Mouse (Mus musculus): ENCODE measurements at regions not wholly inside any gene's neighbourhood (a gene's known extent, or its start where the extent isn't known, plus 50 kb on each side); places are given as distances from the start of the nearest gene placed in this dataset.

- Histone ChIP-seq H3K27ac (ENCODE audit: insufficient read depth, low read length) (no peak overlapping the region), H3K27me3 (ENCODE audit: control insufficient read depth, insufficient read depth, low read length, poor library complexity, severe bottlenecking) (no peaks in the 10 kb centered on the region), H3K4me1 (ENCODE audit: control insufficient read depth, insufficient read depth, low read length) (peaks cover 7% of the 10 kb centered on the region), H3K9ac (ENCODE audit: low read depth, poor library complexity, severe bottlenecking) (no peak overlapping the region), H3K36me3 (ENCODE audit: control insufficient read depth, insufficient read depth, low read length, poor library complexity, severe bottlenecking) (no peaks in the 10 kb centered on the region), H3K4me3 (ENCODE audit: low read depth, low read length) (no peak overlapping the region), H3K9me3 (replicated peaks; ENCODE audit: control insufficient read depth, insufficient read depth, low read length, poor library complexity, severe bottlenecking) (no peaks in the 10 kb centered on the region)
- TF ChIP-seq EP300 (IDR thresholded peaks at IDR 0.05; ENCODE audit: insufficient read depth, low read depth, low read length) (no peak), CTCF (IDR thresholded peaks at IDR 0.05; ENCODE audit: low read depth, low read length) (no peak), POLR2A (IDR thresholded peaks at IDR 0.05; ENCODE audit: insufficient read depth, low read length) (no peak)
Observed at GRCm38 (mm10) chr8:126827681-126828383, 117.8 kb downstream of the Tomm20 start.

GRCm38 (mm10) chr8:126826328-126827285 is 119.0 kb downstream of the Tomm20 start:
- Histone ChIP-seq H3K9me3 (replicated peaks; ENCODE audit: control insufficient read depth, insufficient read depth, low read length, poor library complexity, severe bottlenecking) (no peaks in the 10 kb centered on the region), H3K36me3 (ENCODE audit: control insufficient read depth, insufficient read depth, low read length, poor library complexity, severe bottlenecking) (no peaks in the 10 kb centered on the region), H3K4me1 (ENCODE audit: control insufficient read depth, insufficient read depth, low read length) (peaks cover 5% of the 10 kb centered on the region), H3K4me3 (ENCODE audit: low read depth, low read length) (peak overlapping the region; percentile 11; the same call in 1 of the 2 replicates), H3K27me3 (ENCODE audit: control insufficient read depth, insufficient read depth, low read length, poor library complexity, severe bottlenecking) (no peaks in the 10 kb centered on the region), H3K9ac (ENCODE audit: low read depth, poor library complexity, severe bottlenecking) (peak overlapping the region; percentile 46), H3K27ac (ENCODE audit: insufficient read depth, low read length) (peak overlapping the region; percentile 68)
- no peak for TF ChIP-seq CTCF (IDR thresholded peaks at IDR 0.05; ENCODE audit: low read depth, low read length)
- peak; percentile 82 for TF ChIP-seq EP300 (IDR thresholded peaks at IDR 0.05; ENCODE audit: insufficient read depth, low read depth, low read length)

GRCm38 (mm10) chr8:126825877-126826276 is 119.8 kb downstream of the Tomm20 start:
- Histone ChIP-seq H3K27ac (ENCODE audit: insufficient read depth, low read length) (peak overlapping the region; percentile 68), H3K4me3 (ENCODE audit: low read depth, low read length) (peak overlapping the region; percentile 10; the same call in 1 of the 2 replicates)

GRCm38 (mm10) chr8:126824575-126825208 is 121.0 kb downstream of the Tomm20 start:
- no peak overlapping the region for H3K9ac ChIP-seq (ENCODE audit: low read depth, poor library complexity, severe bottlenecking)
- no peaks in the 10 kb centered on the region for H3K36me3 ChIP-seq (ENCODE audit: control insufficient read depth, insufficient read depth, low read length, poor library complexity, severe bottlenecking)
- TF ChIP-seq CTCF (IDR thresholded peaks at IDR 0.05; ENCODE audit: low read depth, low read length) (no peak), POLR2A (IDR thresholded peaks at IDR 0.05; ENCODE audit: insufficient read depth, low read length) (no peak), EP300 (IDR thresholded peaks at IDR 0.05; ENCODE audit: insufficient read depth, low read depth, low read length) (no peak)
- H3K27me3 ChIP-seq (ENCODE audit: control insufficient read depth, insufficient read depth, low read length, poor library complexity, severe bottlenecking) = no peaks in the 10 kb centered on the region
- 0 out of 2 replicates have a peak overlapping the region, but pooled peaks have one; percentile 11 for H3K27ac ChIP-seq (ENCODE audit: insufficient read depth, low read length)
- peaks cover 5% of the 10 kb centered on the region for H3K4me1 ChIP-seq (ENCODE audit: control insufficient read depth, insufficient read depth, low read length)
- H3K9me3 ChIP-seq (replicated peaks; ENCODE audit: control insufficient read depth, insufficient read depth, low read length, poor library complexity, severe bottlenecking) = no peaks in the 10 kb centered on the region
- no peak overlapping the region for H3K4me3 ChIP-seq (ENCODE audit: low read depth, low read length)

More at GRCm38 (mm10) chr8:126825877-126826276, 119.8 kb downstream of the Tomm20 start:
- Histone ChIP-seq H3K27me3 (ENCODE audit: control insufficient read depth, insufficient read depth, low read length, poor library complexity, severe bottlenecking) (no peaks in the 10 kb centered on the region), H3K4me1 (ENCODE audit: control insufficient read depth, insufficient read depth, low read length) (peaks cover 5% of the 10 kb centered on the region), H3K9me3 (replicated peaks; ENCODE audit: control insufficient read depth, insufficient read depth, low read length, poor library complexity, severe bottlenecking) (no peaks in the 10 kb centered on the region), H3K36me3 (ENCODE audit: control insufficient read depth, insufficient read depth, low read length, poor library complexity, severe bottlenecking) (no peaks in the 10 kb centered on the region), H3K9ac (ENCODE audit: low read depth, poor library complexity, severe bottlenecking) (peak overlapping the region; percentile 46)
- no peak for TF ChIP-seq CTCF (IDR thresholded peaks at IDR 0.05; ENCODE audit: low read depth, low read length)
- 0 out of 2 replicates have a peak, but pooled peaks have one; percentile 15 for TF ChIP-seq EP300 (IDR thresholded peaks at IDR 0.05; ENCODE audit: insufficient read depth, low read depth, low read length)

GRCm38 (mm10) chr8:126822269-126822668 is 123.4 kb downstream of the Tomm20 start:
- Histone ChIP-seq H3K36me3 (ENCODE audit: control insufficient read depth, insufficient read depth, low read length, poor library complexity, severe bottlenecking) (no peaks in the 10 kb centered on the region), H3K9ac (ENCODE audit: low read depth, poor library complexity, severe bottlenecking) (no peak overlapping the region), H3K27ac (ENCODE audit: insufficient read depth, low read length) (no peak overlapping the region), H3K27me3 (ENCODE audit: control insufficient read depth, insufficient read depth, low read length, poor library complexity, severe bottlenecking) (no peaks in the 10 kb centered on the region), H3K4me3 (ENCODE audit: low read depth, low read length) (no peak overlapping the region), H3K4me1 (ENCODE audit: control insufficient read depth, insufficient read depth, low read length) (peaks cover 5% of the 10 kb centered on the region), H3K9me3 (replicated peaks; ENCODE audit: control insufficient read depth, insufficient read depth, low read length, poor library complexity, severe bottlenecking) (no peaks in the 10 kb centered on the region)
- TF ChIP-seq EP300 (IDR thresholded peaks at IDR 0.05; ENCODE audit: insufficient read depth, low read depth, low read length) (no peak), CTCF (IDR thresholded peaks at IDR 0.05; ENCODE audit: low read depth, low read length) (no peak), POLR2A (IDR thresholded peaks at IDR 0.05; ENCODE audit: insufficient read depth, low read length) (no peak)
